Mouse (Mus musculus): ENCODE measurements around the gene Lrba. TPM values are rescaled to one million over a fixed set of nuclear protein-coding genes. Genes with fewer than 3 reads are reported as not detected.

The Lrba gene
- polyA plus RNA-seq, 1 experiment from 2014 or later, result 6.7 TPM

GRCm38 (mm10) chr3:86518506-86519109, 294.1 kb downstream of the Lrba start:
- 100% methylated on average over 2 of the region's 2 CpGs for WGBS (ENCODE audit: missing documents)
- H3K4me3 ChIP-seq (ENCODE audit: inconsistent target), result no peak overlapping the region
- H3K36me3 ChIP-seq (ENCODE audit: inconsistent target), result no peaks in the 10 kb centered on the region

DNA sequence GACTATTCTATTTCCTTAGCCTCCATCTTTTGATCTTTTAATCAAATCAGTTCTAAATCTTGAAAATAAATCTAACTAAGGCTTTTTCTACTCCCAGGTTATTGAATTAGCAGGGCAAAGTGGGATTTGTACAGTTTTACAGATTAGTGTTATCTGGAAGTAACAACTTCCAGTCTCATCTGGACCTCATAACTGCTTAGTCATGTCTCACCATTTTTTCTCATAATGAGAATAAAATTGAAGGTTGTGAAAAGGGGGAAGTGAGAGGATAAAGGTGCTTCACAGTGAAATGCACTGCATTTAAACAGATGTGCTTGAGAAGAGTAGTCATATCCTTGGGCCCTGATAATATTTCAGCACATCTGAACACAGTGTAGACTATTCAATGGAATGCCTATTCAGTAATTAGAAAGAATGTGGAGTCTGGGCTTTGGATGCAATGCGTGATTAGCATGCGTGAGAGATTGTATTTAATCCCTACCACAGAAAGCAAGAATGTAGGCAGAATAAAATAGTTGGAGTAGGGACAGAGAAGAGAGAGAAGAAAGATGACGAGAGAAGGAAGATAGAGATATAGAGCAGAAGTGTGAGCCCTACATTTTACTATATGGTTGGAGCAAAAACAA, 298.5 kb downstream of the Lrba start:
- Histone ChIP-seq H3K36me3 (ENCODE audit: inconsistent target) (no peaks in the 10 kb centered on the region), H3K27ac (no peak overlapping the region), H3K79me2 (ENCODE audit: inconsistent target) (no peaks in the 10 kb centered on the region), H3K4me3 (ENCODE audit: inconsistent target) (no peak overlapping the region)
- 89% methylated on average over 3 of the region's 3 CpGs for WGBS (ENCODE audit: missing documents)

More at GRCm38 (mm10) chr3:86518506-86519109, 294.1 kb downstream of the Lrba start:
- Histone ChIP-seq H3K79me2 (ENCODE audit: inconsistent target) (no peaks in the 10 kb centered on the region), H3K27ac (no peak overlapping the region)

GRCm38 (mm10) chr3:86531531-86532269, 307.2 kb downstream of the Lrba start:
- no peak overlapping the region for H3K4me3 ChIP-seq (ENCODE audit: inconsistent target)
- no peak overlapping the region for H3K27ac ChIP-seq
- 95% methylated on average over 16 of the region's 16 CpGs for WGBS (ENCODE audit: missing documents)
- no peaks in the 10 kb centered on the region for H3K36me3 ChIP-seq (ENCODE audit: inconsistent target)
- no peaks in the 10 kb centered on the region for H3K79me2 ChIP-seq (ENCODE audit: inconsistent target)

- Histone ChIP-seq H3K79me2 (ENCODE audit: inconsistent target) (no peaks in the 10 kb centered on the region), H3K4me3 (ENCODE audit: inconsistent target) (no peak overlapping the region), H3K27ac (no peak overlapping the region), H3K36me3 (ENCODE audit: inconsistent target) (no peaks in the 10 kb centered on the region)
- 100% methylated on average over 1 of the region's 1 CpGs for WGBS (ENCODE audit: missing documents)
Measured at GRCm38 (mm10) chr3:86536751-86537150, 312.3 kb downstream of the Lrba start.

GRCm38 (mm10) chr3:86538645-86539554, 314.4 kb downstream of the Lrba start:
- Histone ChIP-seq H3K79me2 (ENCODE audit: inconsistent target) (no peaks in the 10 kb centered on the region), H3K27ac (no peak overlapping the region), H3K4me3 (ENCODE audit: inconsistent target) (no peak overlapping the region), H3K36me3 (ENCODE audit: inconsistent target) (no peaks in the 10 kb centered on the region)
- WGBS (ENCODE audit: missing documents), result 78% methylated on average over 13 of the region's 13 CpGs

- Histone ChIP-seq H3K27ac (no peak overlapping the region), H3K4me3 (ENCODE audit: inconsistent target) (no peak overlapping the region), H3K36me3 (ENCODE audit: inconsistent target) (no peaks in the 10 kb centered on the region), H3K79me2 (ENCODE audit: inconsistent target) (no peaks in the 10 kb centered on the region)
- WGBS (ENCODE audit: missing documents), result 94% methylated on average over 11 of the region's 11 CpGs
Measured at GRCm38 (mm10) chr3:86539555-86540168, 315.2 kb downstream of the Lrba start.

GRCm38 (mm10) chr3:86541074-86541614, 316.7 kb downstream of the Lrba start:
- WGBS (ENCODE audit: missing documents), result 97% methylated on average over 4 of the region's 4 CpGs

DNA sequence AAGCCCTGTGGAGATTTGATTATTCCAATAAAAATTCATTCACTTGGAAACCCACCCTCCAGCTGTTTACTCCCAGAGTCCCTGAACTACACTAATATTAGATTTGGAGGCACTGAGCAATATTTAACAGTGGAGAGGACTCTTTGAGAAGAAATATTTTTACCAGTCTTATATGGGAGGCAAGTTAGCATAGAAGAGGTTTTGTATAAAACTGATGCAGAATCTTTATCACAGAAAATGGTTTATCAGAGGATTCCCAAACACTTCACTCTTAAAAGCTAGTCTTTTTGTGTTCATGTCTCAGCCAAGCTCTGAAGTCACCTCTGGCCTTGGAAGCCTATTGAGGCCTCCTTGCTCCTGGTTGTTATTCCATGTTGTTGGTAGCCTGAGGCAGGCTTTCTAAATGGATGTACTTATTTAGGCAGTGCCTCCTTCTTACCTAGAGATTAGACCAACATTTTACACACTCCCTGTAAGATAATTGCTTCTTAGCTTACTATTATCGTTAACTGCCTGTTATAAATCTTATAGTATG, 317.4 kb downstream of the Lrba start:
- Histone ChIP-seq H3K79me2 (ENCODE audit: inconsistent target) (no peaks in the 10 kb centered on the region), H3K36me3 (ENCODE audit: inconsistent target) (no peaks in the 10 kb centered on the region), H3K27ac (no peak overlapping the region), H3K4me3 (ENCODE audit: inconsistent target) (no peak overlapping the region)
- 100% methylated on average over 1 of the region's 1 CpGs for WGBS (ENCODE audit: missing documents)

More at GRCm38 (mm10) chr3:86541074-86541614, 316.7 kb downstream of the Lrba start:
- H3K4me3 ChIP-seq (ENCODE audit: inconsistent target), result no peak overlapping the region
- H3K36me3 ChIP-seq (ENCODE audit: inconsistent target), result no peaks in the 10 kb centered on the region
- H3K79me2 ChIP-seq (ENCODE audit: inconsistent target), result no peaks in the 10 kb centered on the region
- H3K27ac ChIP-seq, result no peak overlapping the region

DNA sequence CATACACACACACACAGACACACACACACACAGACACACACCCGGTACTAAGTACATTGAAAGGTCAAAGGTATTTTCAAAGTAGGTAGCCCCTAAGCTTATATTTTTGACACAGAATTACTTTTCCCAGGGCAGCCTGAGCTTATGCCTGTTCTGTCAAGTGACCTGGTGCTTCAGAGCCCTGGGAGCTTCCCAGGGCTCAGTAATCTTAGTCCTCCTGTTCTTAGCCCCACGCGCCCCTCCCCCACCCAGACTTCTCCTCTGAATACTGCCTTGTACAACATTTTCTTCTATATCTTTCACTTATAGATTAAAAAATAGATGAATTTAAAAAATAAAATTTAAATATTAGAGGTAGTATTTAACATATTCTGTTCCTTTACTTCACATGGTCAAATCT, 320.3 kb downstream of the Lrba start:
- no peak overlapping the region for H3K4me3 ChIP-seq (ENCODE audit: inconsistent target)
- H3K27ac ChIP-seq, result no peak overlapping the region
- no peaks in the 10 kb centered on the region for H3K79me2 ChIP-seq (ENCODE audit: inconsistent target)
- 100% methylated on average over 3 of the region's 3 CpGs for WGBS (ENCODE audit: missing documents)
- no peaks in the 10 kb centered on the region for H3K36me3 ChIP-seq (ENCODE audit: inconsistent target)

- H3K79me2 ChIP-seq (ENCODE audit: inconsistent target), result no peaks in the 10 kb centered on the region
- H3K27ac ChIP-seq, result no peak overlapping the region
- 42% methylated on average over 5 of the region's 5 CpGs for WGBS (ENCODE audit: missing documents)
- H3K36me3 ChIP-seq (ENCODE audit: inconsistent target), result no peaks in the 10 kb centered on the region
- no peak overlapping the region for H3K4me3 ChIP-seq (ENCODE audit: inconsistent target)
Measured at GRCm38 (mm10) chr3:86545945-86546344, 321.5 kb downstream of the Lrba start.

DNA sequence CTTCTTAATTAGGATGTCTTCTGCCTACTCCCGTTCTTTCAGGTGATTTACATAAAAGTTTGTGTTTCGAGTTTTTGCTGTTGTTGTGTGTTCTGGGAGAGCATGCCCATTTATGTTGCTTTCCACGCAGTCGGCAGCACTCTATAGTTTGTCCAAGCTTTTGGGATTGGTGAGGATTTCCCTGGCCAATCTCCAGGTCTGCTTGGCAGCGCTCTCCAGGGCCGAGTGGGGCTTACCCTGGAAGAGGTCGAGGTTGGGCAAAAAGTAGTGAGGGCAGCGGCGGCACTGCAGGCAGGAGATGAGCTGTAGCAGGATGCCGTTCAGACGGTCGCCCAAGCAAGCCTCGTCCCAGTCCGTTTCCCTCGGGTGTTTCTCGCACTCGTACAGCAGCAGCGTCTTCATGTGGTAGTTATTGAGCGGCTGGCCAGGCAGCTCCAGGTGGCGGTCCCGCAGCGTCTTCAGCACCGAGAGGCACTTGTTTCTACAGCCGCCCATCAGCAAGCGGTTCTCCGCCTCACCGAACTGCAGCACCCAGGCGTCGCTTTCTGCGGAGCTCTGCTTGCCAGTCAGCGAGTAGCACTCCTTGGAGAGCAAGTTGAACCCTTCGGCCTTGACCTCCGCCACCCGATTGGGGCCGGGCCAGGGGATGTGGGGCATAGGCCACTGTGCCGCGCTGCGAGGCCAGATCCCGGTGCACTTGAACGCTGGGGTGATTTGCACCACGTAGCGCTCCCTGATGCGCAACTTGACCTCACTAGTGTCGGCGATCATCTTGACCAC, 322.2 kb downstream of the Lrba start:
- WGBS (ENCODE audit: missing documents), result 4% methylated on average over 45 of the region's 45 CpGs
- Histone ChIP-seq H3K36me3 (ENCODE audit: inconsistent target) (no peaks in the 10 kb centered on the region), H3K27ac (no peak overlapping the region), H3K79me2 (ENCODE audit: inconsistent target) (no peaks in the 10 kb centered on the region), H3K4me3 (ENCODE audit: inconsistent target) (no peak overlapping the region)

DNA sequence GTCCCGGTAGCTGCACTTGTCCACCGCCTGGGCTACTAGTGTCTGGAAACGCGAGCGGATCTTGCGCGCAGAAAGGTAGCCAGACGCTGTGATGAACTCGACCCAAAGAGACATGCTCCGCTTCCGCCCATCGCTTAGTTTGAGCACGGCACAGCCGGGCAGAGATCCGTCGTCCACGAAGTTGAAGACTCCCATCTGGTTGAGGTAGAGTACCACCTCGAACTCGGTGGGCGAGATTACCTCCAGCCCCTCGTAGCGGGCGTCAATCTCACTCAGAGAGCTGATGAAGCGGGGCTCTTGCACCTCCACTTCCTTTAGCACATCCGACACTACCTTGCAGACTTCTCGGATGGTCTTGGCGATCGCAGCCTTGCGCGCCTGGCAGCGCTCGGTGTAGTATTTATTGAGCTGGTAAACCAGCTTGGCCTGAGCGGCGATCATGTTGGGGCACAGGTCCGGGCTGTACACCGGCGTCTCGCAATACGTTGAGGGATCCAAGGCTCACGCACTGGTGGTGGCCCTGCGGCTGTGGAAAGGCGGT, 322.8 kb downstream of the Lrba start:
- WGBS (ENCODE audit: missing documents), result 10% methylated on average over 42 of the region's 42 CpGs
- no peaks in the 10 kb centered on the region for H3K79me2 ChIP-seq (ENCODE audit: inconsistent target)
- H3K27ac ChIP-seq, result no peak overlapping the region
- no peaks in the 10 kb centered on the region for H3K36me3 ChIP-seq (ENCODE audit: inconsistent target)
- no peak overlapping the region for H3K4me3 ChIP-seq (ENCODE audit: inconsistent target)

All from macrophage (primary cell).